Mouse (Mus musculus) liver, embryonic 16.5 days (tissue): ENCODE data around the gene Sdad1. TPM values are rescaled to one million over a fixed set of nuclear protein-coding genes. Genes with fewer than 3 reads are reported as not detected.

ENCODE experiments used
- ATAC-seq: fragments of 200-750 bp; cut with Nextera tagmentation; 2 replicates; pipeline ENCODE4 v1.8.0; 2017; ENCODE audit warnings: low read depth, mild to moderate bottlenecking, moderate number of reproducible peaks, moderate library complexity
- H3K27ac ChIP-seq: fragments of 300-500 bp; sonication (generic); 2 replicates; pipeline ENCODE4 v1.5.1; 2014; ENCODE audit warnings: mild to moderate bottlenecking, low read length
- H3K27me3 ChIP-seq: fragments of 300-500 bp; sonication (generic); 2 replicates; pipeline ENCODE4 v1.6.1; 2014; ENCODE audit warnings: low read depth, low read length, mixed read lengths; ENCODE audit not compliant: control insufficient read depth, insufficient read depth
- H3K36me3 ChIP-seq: fragments of 300-500 bp; sonication (generic); 2 replicates; pipeline ENCODE4 v1.6.1; 2014; ENCODE audit warnings: mild to moderate bottlenecking; ENCODE audit not compliant: control insufficient read depth, insufficient read depth
- H3K4me1 ChIP-seq: fragments of 300-500 bp; sonication (generic); 2 replicates; pipeline ENCODE4 v1.6.1; 2014; ENCODE audit warnings: low read depth, low read length, mixed read lengths; ENCODE audit not compliant: control insufficient read depth
- H3K4me2 ChIP-seq: fragments of 300-500 bp; sonication (generic); 2 replicates; pipeline ENCODE4 v1.6.1; 2014; ENCODE audit warnings: low read depth, low read length, mixed read lengths
- H3K4me3 ChIP-seq: fragments of 300-500 bp; sonication (generic); 2 replicates; pipeline ENCODE4 v1.5.1; 2014; ENCODE audit warnings: low read depth, mild to moderate bottlenecking, low read length
- H3K9ac ChIP-seq: fragments of 300-500 bp; sonication (generic); 2 replicates; pipeline ENCODE4 v1.6.1; 2014; ENCODE audit warnings: low read depth, low read length
- H3K9me3 ChIP-seq: fragments of 300-500 bp; sonication (generic); replicated peaks from 2 replicates; pipeline ENCODE4 v1.6.1; 2016; ENCODE audit warnings: low read length; ENCODE audit not compliant: control insufficient read depth
- WGBS: fragments of 180-500 bp; shearing (Covaris S2); extraction: QIAGEN DNeasy Blood & Tissue Kit; methylation state at CpG from one replicate; pipeline ENCODE4 v1.1.7; 2014; ENCODE audit not compliant: insufficient replicate concordance; 5-methylcytosine and 5-hydroxymethylcytosine counted together
- polyA plus RNA-seq: library from polyadenylated mRNA; unstranded; fragments of >200 nt; fragmentation: Nextera tagmentation; extraction: Ambion mirVana; gene quantifications from 2 replicates; pipeline ENCODE4 v1.2.1, GENCODE M21; 2015

Gene Sdad1
- polyA plus RNA-seq, 1 experiment from 2014 or later: 15.0 TPM

GRCm38 (mm10) chr5:92291652-92292414 is 18.4 kb downstream of the Sdad1 start:
- Histone ChIP-seq H3K4me3 (no peak overlapping the region), H3K9ac (no peak overlapping the region), H3K4me2 (no peak overlapping the region), H3K27me3 (no peaks in the 10 kb centered on the region), H3K4me1 (no peaks in the 10 kb centered on the region), H3K27ac (no peak overlapping the region), H3K9me3 (no peaks in the 10 kb centered on the region), H3K36me3 (peaks cover 15% of the 10 kb centered on the region)
- 67% methylated on average over 6 of the region's 6 CpGs for WGBS
- ATAC-seq: 0 out of 2 replicates have a peak, but pooled peaks have one; percentile 37

DNA sequence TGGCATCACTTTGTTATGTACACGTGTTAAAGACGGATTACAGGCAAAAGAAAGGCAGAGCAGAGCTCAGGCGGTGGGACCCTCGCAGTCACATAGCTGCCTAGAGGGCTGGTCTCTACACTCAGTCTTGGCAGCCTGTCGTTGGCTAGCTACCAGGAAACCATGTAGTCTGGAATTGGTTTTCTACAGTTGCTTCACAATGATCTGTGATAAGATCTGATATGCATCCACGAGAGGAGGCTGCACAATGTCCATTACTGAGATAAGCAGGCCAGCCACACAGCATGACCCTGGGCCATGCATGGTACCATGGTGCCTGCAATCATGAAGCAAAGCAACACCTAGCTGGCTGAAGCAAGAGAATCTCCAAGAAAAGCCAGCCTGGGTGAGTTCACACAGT is 22.4 kb downstream of the Sdad1 start:
- peaks cover 17% of the 10 kb centered on the region for H3K36me3 ChIP-seq
- ATAC-seq: no peak

DNA sequence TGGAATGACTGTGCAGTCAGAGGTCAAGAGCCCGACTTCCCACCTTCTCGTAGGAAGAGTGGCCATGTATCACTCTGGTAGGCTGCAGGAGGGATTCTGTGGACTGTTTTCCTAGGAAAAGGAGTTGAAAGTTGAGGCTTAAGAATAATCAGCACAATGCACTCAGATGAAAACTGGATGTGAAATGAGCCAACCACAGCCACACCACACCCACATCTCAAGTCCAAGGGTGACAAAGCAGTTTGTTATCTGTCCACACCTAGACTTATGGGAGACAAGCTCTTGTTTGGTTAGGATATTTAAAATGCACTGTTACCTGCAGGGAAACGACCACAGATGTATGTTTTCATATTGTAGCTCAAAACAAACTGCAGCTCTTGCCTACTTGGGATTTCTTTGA is 27.2 kb downstream of the Sdad1 start:
- Histone ChIP-seq H3K9ac (no peak overlapping the region), H3K27ac (peak overlapping the region; percentile 48; the same call in 1 of the 2 replicates), H3K4me1 (peaks cover 23% of the 10 kb centered on the region), H3K4me2 (peak overlapping the region; percentile 49), H3K9me3 (no peaks in the 10 kb centered on the region), H3K4me3 (no peak overlapping the region), H3K27me3 (no peaks in the 10 kb centered on the region), H3K36me3 (peaks cover 2% of the 10 kb centered on the region; the same call in 1 of the 2 replicates)
- peak; percentile 76 for ATAC-seq
- 19% methylated on average over 3 of the region's 3 CpGs for WGBS

More for the DNA sequence above, 22.4 kb downstream of the Sdad1 start:
- peaks cover 10% of the 10 kb centered on the region for H3K4me1 ChIP-seq
- H3K27ac ChIP-seq: no peak overlapping the region
- WGBS: 64% methylated on average over 6 of the region's 6 CpGs
- H3K9ac ChIP-seq: no peak overlapping the region
- no peak overlapping the region for H3K4me3 ChIP-seq
- no peak overlapping the region for H3K4me2 ChIP-seq
- no peaks in the 10 kb centered on the region for H3K27me3 ChIP-seq
- no peaks in the 10 kb centered on the region for H3K9me3 ChIP-seq

DNA sequence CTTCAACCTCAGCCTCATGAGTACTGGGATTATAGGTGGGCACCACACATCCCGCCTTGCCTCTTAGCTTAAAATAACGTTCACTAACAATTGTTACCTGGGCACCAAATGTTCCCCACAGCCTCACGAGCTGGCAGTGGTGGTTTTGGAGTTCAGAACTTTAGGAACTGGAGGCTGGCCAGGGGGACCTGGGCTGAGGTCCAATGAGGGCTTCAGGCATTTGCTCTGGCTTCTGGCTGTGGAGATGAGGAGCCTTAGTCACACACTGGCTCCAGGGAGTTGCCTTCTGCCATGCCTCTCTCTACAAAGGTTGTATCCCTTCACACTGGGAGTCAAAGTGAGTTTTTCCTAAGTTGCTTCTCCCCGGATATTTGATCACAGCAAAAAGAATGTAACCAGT is 27.7 kb downstream of the Sdad1 start:
- no peaks in the 10 kb centered on the region for H3K9me3 ChIP-seq
- ATAC-seq: no peak
- H3K27me3 ChIP-seq: peaks cover under 1% of the 10 kb centered on the region; the same call in 1 of the 2 replicates
- no peak overlapping the region for H3K9ac ChIP-seq
- H3K27ac ChIP-seq: no peak overlapping the region
- no peak overlapping the region for H3K4me3 ChIP-seq
- H3K4me1 ChIP-seq: peaks cover 24% of the 10 kb centered on the region
- 69% methylated on average over 4 of the region's 4 CpGs for WGBS
- H3K36me3 ChIP-seq: peaks cover 2% of the 10 kb centered on the region; the same call in 1 of the 2 replicates
- H3K4me2 ChIP-seq: 0 out of 2 replicates have a peak overlapping the region, but pooled peaks have one; percentile 49

DNA sequence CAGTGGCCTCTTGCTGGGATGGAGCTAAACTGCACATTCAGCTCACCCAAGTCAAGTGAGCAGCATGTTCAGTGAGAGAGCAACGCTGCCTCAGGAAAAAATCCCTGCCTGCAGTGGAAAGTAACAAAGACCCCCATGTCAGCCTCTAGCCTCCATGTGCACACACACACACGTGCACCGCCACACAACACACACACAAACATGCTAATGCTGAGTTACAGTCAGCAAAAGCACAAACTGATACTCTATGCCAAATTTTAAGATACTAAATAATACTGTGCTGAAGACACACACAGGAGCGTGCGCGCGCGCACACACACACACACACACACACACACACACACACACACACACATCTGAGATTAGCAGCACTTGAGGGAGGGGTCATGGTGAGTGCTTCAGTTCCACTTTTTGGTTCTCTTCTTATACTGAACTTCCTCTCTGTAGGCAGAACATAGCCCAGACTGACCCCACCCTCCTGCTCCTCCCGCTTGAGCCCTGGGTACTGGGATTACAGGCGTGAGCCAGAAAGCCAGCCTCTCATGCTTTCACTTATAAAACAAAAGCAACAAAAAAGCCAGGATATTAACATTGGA is 31.2 kb downstream of the Sdad1 start:
- Histone ChIP-seq H3K36me3 (no peaks in the 10 kb centered on the region), H3K27ac (no peak overlapping the region), H3K27me3 (peaks cover 14% of the 10 kb centered on the region; the same call in 1 of the 2 replicates), H3K4me3 (no peak overlapping the region), H3K4me2 (no peak overlapping the region), H3K9ac (no peak overlapping the region), H3K4me1 (peaks cover 27% of the 10 kb centered on the region), H3K9me3 (no peaks in the 10 kb centered on the region)
- 26% methylated on average over 10 of the region's 10 CpGs for WGBS
- ATAC-seq: peak; percentile 17; the same call in 1 of the 2 replicates

DNA sequence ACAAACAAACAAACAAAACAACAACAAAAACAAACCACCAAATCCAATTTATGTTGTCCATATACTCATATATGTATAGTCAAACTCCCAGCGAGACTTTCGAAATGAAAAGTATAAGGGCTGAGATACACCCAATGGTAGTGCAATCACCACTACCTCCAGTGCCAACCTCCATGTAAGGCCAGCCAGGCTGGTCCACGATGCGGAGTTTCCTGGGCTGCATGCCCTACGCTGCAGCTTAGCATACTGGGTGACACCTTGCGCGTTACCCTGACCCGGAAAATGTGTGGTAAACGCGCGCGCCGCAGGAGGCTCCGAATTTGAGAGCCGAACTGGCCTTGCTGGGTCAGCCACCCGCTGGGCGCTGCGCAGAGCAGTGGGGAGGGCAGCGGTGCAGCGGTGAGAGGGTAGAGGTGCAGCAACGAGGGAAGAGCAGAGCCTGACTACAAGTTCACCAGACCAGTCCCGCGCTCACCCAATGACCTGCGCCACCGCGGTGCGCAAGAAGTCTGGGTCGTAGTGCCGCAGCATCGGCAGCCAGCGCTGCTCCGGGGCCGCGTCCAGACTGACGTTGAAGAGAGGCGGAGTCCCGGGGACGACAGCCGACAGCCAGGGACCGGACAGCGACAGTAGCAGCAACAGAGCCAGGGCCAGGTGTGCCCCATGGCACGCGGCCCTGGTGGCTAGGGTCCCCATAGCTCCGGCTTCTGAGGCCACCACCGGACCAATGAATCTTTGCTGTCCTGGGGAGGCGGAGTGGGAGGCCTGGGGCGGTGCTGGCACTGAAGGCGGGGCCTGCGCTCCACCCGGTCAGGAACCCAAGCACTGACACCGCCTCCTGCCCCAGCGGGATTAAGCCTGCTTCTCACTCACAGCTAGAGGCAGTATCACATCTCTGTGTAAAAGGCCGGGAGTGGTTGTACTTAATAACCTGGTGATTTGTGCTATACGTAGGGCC is 32.6 kb downstream of the Sdad1 start, which contains the start of gene Naaa:
Gene Naaa (minus strand): TSS at position 734 of the 958 bp plus-strand sequence.
- Histone ChIP-seq H3K27me3 (peaks cover 14% of the 10 kb centered on the region; the same call in 1 of the 2 replicates), H3K27ac (peak within 1 kb of the TSS; percentile 53; the same call in 1 of the 2 replicates), H3K9me3 (no peaks in the 10 kb centered on the region), H3K4me3 (peak within 1 kb of the TSS; percentile 75), H3K4me2 (peak within 1 kb of the TSS; percentile 85), H3K36me3 (no peaks in the 10 kb centered on the region), H3K9ac (peak within 1 kb of the TSS; percentile 59), H3K4me1 (peaks cover 16% of the 10 kb centered on the region)
- ATAC-seq: peak; percentile 91
- 2% methylated on average over 54 of the region's 54 CpGs for WGBS

- no peaks in the 10 kb centered on the region for H3K36me3 ChIP-seq
- H3K4me2 ChIP-seq: no peak overlapping the region
- H3K4me3 ChIP-seq: no peak overlapping the region
- ATAC-seq: no peak
- 47% methylated on average over 7 of the region's 7 CpGs for WGBS
- H3K27ac ChIP-seq: no peak overlapping the region
- no peaks in the 10 kb centered on the region for H3K9me3 ChIP-seq
- no peaks in the 10 kb centered on the region for H3K4me1 ChIP-seq
- H3K27me3 ChIP-seq: no peaks in the 10 kb centered on the region
- no peak overlapping the region for H3K9ac ChIP-seq
Measured at GRCm38 (mm10) chr5:92270496-92270895, 39.8 kb downstream of the Sdad1 start.

DNA sequence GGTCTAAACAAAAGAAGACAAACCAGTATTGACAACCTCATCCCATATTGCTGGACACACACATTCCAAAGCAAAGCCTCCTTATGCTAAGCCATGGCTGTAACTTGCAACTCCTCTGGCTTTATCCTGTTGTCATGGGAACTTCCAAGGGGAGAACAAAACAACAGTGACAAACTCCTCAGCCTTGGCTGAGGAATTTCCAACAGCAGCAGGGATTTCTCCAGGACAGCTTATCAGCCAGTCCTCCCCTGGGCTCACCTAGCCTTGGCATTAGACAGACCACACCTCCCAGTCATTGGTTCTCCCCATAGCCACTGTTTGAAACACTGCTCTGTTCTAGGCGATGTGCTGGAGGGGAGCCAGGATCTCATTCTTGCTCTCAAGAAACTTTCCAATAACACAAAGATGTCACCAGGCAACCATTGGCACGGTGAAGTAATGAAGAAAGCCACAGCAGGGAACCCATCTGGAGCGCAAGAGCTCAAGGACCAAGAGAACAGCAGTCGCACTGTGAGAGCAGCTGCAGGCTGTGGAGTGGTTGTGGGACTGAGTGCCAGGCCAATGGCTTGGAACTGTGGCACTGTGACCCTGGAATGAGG is 46.4 kb downstream of the Sdad1 start:
- ATAC-seq: no peak
- Histone ChIP-seq H3K4me3 (no peak overlapping the region), H3K4me1 (no peaks in the 10 kb centered on the region), H3K27ac (no peak overlapping the region), H3K9ac (no peak overlapping the region), H3K9me3 (no peaks in the 10 kb centered on the region), H3K27me3 (peaks cover 7% of the 10 kb centered on the region; the same call in 1 of the 2 replicates), H3K36me3 (no peaks in the 10 kb centered on the region), H3K4me2 (no peak overlapping the region)
- 60% methylated on average over 4 of the region's 4 CpGs for WGBS
